9 mouse cellular contexts compared by ENCODE assay signal in genomic region chr7:109196399-109197082, GRCm38 (mm10). TPM values are rescaled to one million over a fixed set of nuclear protein-coding genes. Genes with fewer than 3 reads are reported as not detected.
A peak's percentile ranks its signal among the peaks of the same experiment; 100 is the strongest.
DNase-seq lines count a peak whose midpoint lies in the region; ATAC-seq lines count a peak whose summit lies in the region.
"Had no signal": no experiment of that assay in that cellular context is flagged by ENCODE, and none has a peak within 500 bp of the region (broad histone marks: within the 10 kb centered on the region; RNA-seq: fewer than 3 reads in every experiment).

No protein-coding gene starts in this region.

- no peaks in the 10 kb centered on the region for H3K27me3 ChIP-seq in embryonic facial prominence, embryonic 12.5 days
- no peaks in the 10 kb centered on the region for H3K27me3 ChIP-seq in limb, embryonic 11.5 days (ENCODE audit: control insufficient read depth, insufficient read depth, low read length)
- peaks cover 64% of the 10 kb centered on the region for H3K27me3 ChIP-seq in neural tube, embryonic 13.5 days
- H3K27me3 ChIP-seq: lung, embryonic 15.5 days had no signal

- H3K4me3 ChIP-seq in embryonic facial prominence, embryonic 12.5 days, result no peak overlapping the region
- H3K4me3 ChIP-seq in limb, embryonic 11.5 days (ENCODE audit: low read depth, low read length), result no peak overlapping the region
- H3K4me3 ChIP-seq in neural tube, embryonic 13.5 days, result no peak overlapping the region
- H3K4me3 ChIP-seq: lung, embryonic 15.5 days had no signal

- H3K9ac ChIP-seq in embryonic facial prominence, embryonic 12.5 days, result no peak overlapping the region
- H3K9ac ChIP-seq in limb, embryonic 11.5 days (ENCODE audit: low read length), result peak overlapping the region; percentile 32; the same call in 1 of the 2 replicates
- no peak overlapping the region for H3K9ac ChIP-seq in neural tube, embryonic 13.5 days
- H3K9ac ChIP-seq: lung, embryonic 15.5 days had no signal

- H3K4me2 ChIP-seq in embryonic facial prominence, embryonic 12.5 days (replicated peaks), result no peak overlapping the region
- peak overlapping the region; percentile 29 for H3K4me2 ChIP-seq in limb, embryonic 11.5 days (ENCODE audit: low read depth, severe bottlenecking)
- no peak overlapping the region for H3K4me2 ChIP-seq in neural tube, embryonic 13.5 days
- H3K4me2 ChIP-seq: lung, embryonic 15.5 days had no signal

- no peaks in the 10 kb centered on the region for H3K9me3 ChIP-seq in embryonic facial prominence, embryonic 12.5 days
- H3K9me3 ChIP-seq in limb, embryonic 11.5 days (ENCODE audit: control insufficient read depth, low read length), result no peaks in the 10 kb centered on the region
- no peaks in the 10 kb centered on the region for H3K9me3 ChIP-seq in neural tube, embryonic 13.5 days
- H3K9me3 ChIP-seq: lung, embryonic 15.5 days had no signal

- WGBS in embryonic facial prominence, embryonic 12.5 days, result 25% methylated on average over 11 of the region's 11 CpGs
- WGBS in limb, embryonic 11.5 days, result 11% methylated on average over 11 of the region's 11 CpGs
- 11% methylated on average over 11 of the region's 11 CpGs for WGBS in neural tube, embryonic 13.5 days

- H3K36me3 ChIP-seq in embryonic facial prominence, embryonic 12.5 days, result no peaks in the 10 kb centered on the region
- H3K36me3 ChIP-seq in limb, embryonic 11.5 days (ENCODE audit: control insufficient read depth, insufficient read depth, low read length), result no peaks in the 10 kb centered on the region
- H3K36me3 ChIP-seq in neural tube, embryonic 13.5 days, result no peaks in the 10 kb centered on the region
- H3K36me3 ChIP-seq: lung, embryonic 15.5 days had no signal

- H3K4me1 ChIP-seq in embryonic facial prominence, embryonic 12.5 days, result peaks cover 23% of the 10 kb centered on the region
- peaks cover 24% of the 10 kb centered on the region for H3K4me1 ChIP-seq in limb, embryonic 11.5 days (ENCODE audit: control insufficient read depth, insufficient read depth, low read length)
- H3K4me1 ChIP-seq in neural tube, embryonic 13.5 days (replicated peaks), result peaks cover 34% of the 10 kb centered on the region

- peak; percentile 55 for ATAC-seq in embryonic facial prominence, embryonic 12.5 days (ENCODE audit: insufficient number of reproducible peaks, insufficient read depth, low FRiP score, low TSS enrichment)
- ATAC-seq in limb, embryonic 11.5 days (ENCODE audit: insufficient number of reproducible peaks, low FRiP score, low TSS enrichment, low read depth), result peak; percentile 72
- ATAC-seq in neural tube, embryonic 13.5 days (ENCODE audit: low read depth), result peak; percentile 34
- ATAC-seq in activated CD4-positive, CD25-positive, alpha-beta regulatory T cell, adult 4 months, result no peak

- peak overlapping the region; percentile 8; the same call in 1 of the 2 replicates for H3K27ac ChIP-seq in embryonic facial prominence, embryonic 12.5 days
- peak overlapping the region; percentile 89 for H3K27ac ChIP-seq in limb, embryonic 11.5 days (replicated peaks; ENCODE audit: low read depth, low read length)
- H3K27ac ChIP-seq in neural tube, embryonic 13.5 days (replicated peaks), result peak overlapping the region; percentile 68
- H3K27ac ChIP-seq: lung, embryonic 15.5 days had no signal

- peak; percentile 49 for DNase-seq in heart, adult 8-10 months (ENCODE audit: low spot score)
- no peak for DNase-seq in heart, postnatal 4 days
- DNase-seq in limb, embryonic 11.5 days (ENCODE audit: low spot score), result peak; percentile 72
- DNase-seq in ovary, postnatal 36 days (ENCODE audit: low spot score), result no peak
- no peak for DNase-seq in gastrocnemius, postnatal 25 days

RNA-seq across cellular contexts. Expression of gene Lmo1, which starts 21.5 kb away (rescaled TPM):
- total RNA-seq in heart, adult 8-10 months (2022), result 1 to 10 TPM; 2.1 to 3.7 (median 3.2) TPM
- total RNA-seq in heart, postnatal 4 days (2021), result 1 to 10 TPM; 1.4 TPM
- 20.8 and 21.0 TPM in 2 replicates for polyA plus RNA-seq in embryonic facial prominence, embryonic 12.5 days (2016; fragmentation: Nextera tagmentation; extraction: Ambion mirVana)
- 31.9 and 34.8 TPM in 2 replicates for polyA plus RNA-seq in limb, embryonic 11.5 days (2014; fragmentation: Nextera tagmentation; extraction: Ambion mirVana)
- polyA plus RNA-seq in neural tube, embryonic 13.5 days (2015; fragmentation: Nextera tagmentation; extraction: Ambion mirVana), result 23.2 and 27.2 TPM in 2 replicates
- polyA plus RNA-seq in activated CD4-positive, CD25-positive, alpha-beta regulatory T cell, adult 4 months (2017; shearing (Covaris generic)), result not detected
- total RNA-seq in gastrocnemius, postnatal 25 days (2021), result 1 to 10 TPM; 2.4 to 3.0 TPM

Comparison
In these comparisons a context has a peak if more than half of its experiments do, and no peak if none do; other contexts are left out.
1. DNase-seq: peak in heart, adult 8-10 months (single experiment) and limb, embryonic 11.5 days (single experiment); none in heart, postnatal 4 days (single experiment), ovary, postnatal 36 days (single experiment) and gastrocnemius, postnatal 25 days (single experiment).
2. H3K27ac ChIP-seq: peak in every context shown above with its lines; median percentile 89 in limb, embryonic 11.5 days; 68 in neural tube, embryonic 13.5 days; 8 in embryonic facial prominence, embryonic 12.5 days.
3. RNA of gene Lmo1, which starts 21.5 kb away (polyA plus RNA-seq): 31.9 to 34.8 TPM in limb, embryonic 11.5 days, 23.2 to 27.2 TPM in neural tube, embryonic 13.5 days and 20.8 to 21.0 TPM in embryonic facial prominence, embryonic 12.5 days; not detected in activated CD4-positive, CD25-positive, alpha-beta regulatory T cell, adult 4 months; every median in the first group is over 10 times any median in the second.